Mouse (Mus musculus): ENCODE measurements at regions not wholly inside any gene's neighbourhood (a gene's known extent, or its start where the extent isn't known, plus 50 kb on each side); places are given as distances from the start of the nearest gene placed in this dataset. TPM values are rescaled to one million over a fixed set of nuclear protein-coding genes. Genes with fewer than 3 reads are reported as not detected.
A peak's percentile ranks its signal among the peaks of the same experiment; 100 is the strongest.

DNA sequence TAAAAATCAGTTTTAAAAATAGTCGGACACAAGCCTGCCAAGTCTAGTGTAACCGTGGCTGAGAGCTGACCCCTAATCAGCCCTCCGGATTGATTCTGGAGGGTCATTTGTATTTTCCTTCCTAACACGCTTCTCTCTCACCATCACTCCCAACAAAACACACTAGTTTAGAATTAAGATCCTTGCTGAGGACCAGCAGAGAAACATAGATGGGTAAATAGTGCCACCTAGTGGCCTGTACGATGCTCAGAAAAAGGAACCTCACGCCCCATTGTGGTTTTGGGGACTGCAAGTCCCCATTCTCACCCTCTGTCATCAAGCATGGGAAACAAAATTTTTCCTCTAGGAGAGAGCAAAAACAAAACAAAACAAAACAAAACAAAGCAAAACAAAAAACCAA lies 271.6 kb upstream of the Atp11b start:
- no peaks in the 10 kb centered on the region for H3K9me3 ChIP-seq
- ATAC-seq (ENCODE audit: low read depth): peak; percentile 74
- peaks cover 20% of the 10 kb centered on the region for H3K4me1 ChIP-seq (replicated peaks)
- peaks cover 16% of the 10 kb centered on the region for H3K27me3 ChIP-seq
- peak overlapping the region; percentile 56; the same call in 1 of the 2 replicates for H3K9ac ChIP-seq
- H3K27ac ChIP-seq (replicated peaks): peak overlapping the region; percentile 54
- H3K4me3 ChIP-seq: no peak overlapping the region
- peak overlapping the region; percentile 50 for H3K4me2 ChIP-seq
- WGBS: 4% methylated on average over 6 of the region's 6 CpGs
- no peaks in the 10 kb centered on the region for H3K36me3 ChIP-seq

DNA sequence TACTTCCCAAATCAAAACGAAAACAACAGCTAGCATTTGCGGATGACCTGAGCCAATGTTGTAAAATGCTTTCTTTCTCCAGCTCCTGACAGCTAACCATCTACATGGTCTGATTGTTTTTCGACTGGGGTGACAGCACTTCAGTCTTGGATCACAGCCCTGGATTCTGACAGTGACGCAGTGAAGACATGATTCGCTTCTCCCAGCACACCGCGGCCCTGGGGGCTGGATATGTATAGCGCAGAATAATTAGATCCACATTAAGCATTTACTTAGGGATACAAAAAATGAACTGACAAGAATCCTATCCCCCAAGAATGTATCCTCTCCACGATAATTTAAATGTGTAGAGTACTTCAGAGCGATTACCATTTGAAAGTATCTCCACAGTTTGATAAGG lies 271.1 kb upstream of the Atp11b start:
- Histone ChIP-seq H3K9ac (no peak overlapping the region), H3K4me2 (no peak overlapping the region), H3K9me3 (no peaks in the 10 kb centered on the region), H3K27ac (replicated peaks) (no peak overlapping the region), H3K27me3 (peaks cover 16% of the 10 kb centered on the region), H3K4me1 (replicated peaks) (peaks cover 20% of the 10 kb centered on the region), H3K4me3 (no peak overlapping the region), H3K36me3 (no peaks in the 10 kb centered on the region)
- no peak for ATAC-seq (ENCODE audit: low read depth)
- 72% methylated on average over 10 of the region's 10 CpGs for WGBS

DNA sequence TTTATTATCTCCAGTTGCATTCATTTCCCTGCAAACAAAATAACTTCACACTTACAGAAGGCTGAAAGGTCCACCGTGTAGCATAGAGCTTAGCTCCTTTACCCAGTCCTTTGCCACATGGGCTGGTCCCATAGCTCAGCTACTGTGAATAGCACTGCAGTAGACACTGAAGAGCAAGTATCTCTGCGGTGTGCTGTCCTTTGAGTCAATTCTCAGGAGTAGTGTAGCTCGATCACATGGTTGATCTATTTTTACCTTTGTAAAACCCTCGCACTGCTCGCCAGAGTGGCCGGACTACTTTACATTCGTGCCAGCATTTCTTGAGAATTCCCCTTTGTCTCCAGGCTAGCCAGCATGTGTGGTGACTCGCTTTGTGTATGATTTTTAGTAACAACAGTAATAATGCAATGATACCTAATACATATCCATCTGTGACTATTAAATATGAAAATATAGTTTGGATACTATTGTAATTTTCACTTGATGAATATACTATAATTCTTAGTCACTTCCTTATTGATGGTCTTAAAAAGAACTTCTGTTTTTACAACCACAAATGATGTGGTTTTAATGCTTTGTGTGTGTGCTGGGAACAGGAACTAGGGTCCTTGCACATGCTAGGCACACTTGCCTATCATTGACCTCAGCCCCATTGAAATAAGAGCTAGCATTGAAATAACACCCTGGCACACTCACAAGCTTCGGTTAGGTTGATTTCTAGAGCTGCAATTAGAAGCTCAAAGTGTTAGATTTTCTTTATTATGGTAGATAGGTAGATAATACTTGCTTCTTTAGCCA lies 257.7 kb upstream of the Atp11b start:
- Histone ChIP-seq H3K27ac (replicated peaks) (no peak overlapping the region), H3K4me1 (replicated peaks) (no peaks in the 10 kb centered on the region), H3K4me3 (no peak overlapping the region), H3K4me2 (no peak overlapping the region), H3K9me3 (no peaks in the 10 kb centered on the region), H3K9ac (no peak overlapping the region), H3K36me3 (no peaks in the 10 kb centered on the region), H3K27me3 (no peaks in the 10 kb centered on the region)
- WGBS: 76% methylated on average over 9 of the region's 9 CpGs
- ATAC-seq (ENCODE audit: low read depth): no peak

DNA sequence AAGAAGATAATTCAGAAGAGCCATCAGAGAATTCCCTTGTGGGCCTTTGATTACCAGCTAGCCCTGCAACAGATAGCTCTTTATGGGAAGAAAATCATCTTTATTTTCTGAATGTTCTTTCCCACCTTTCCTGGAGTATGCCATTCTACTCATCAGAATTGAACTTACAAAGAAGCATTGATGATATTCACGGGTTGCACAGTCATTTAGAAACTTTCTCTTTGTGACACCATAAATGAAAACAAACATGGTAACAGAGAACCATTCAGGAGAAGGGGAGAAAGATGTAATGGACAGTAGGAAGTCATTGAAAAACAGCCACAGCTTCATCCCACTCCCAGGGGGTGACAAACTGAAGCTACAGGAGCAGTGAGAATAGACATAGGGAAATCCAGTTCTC lies 243.6 kb upstream of the Atp11b start:
- Histone ChIP-seq H3K9me3 (no peaks in the 10 kb centered on the region), H3K4me3 (no peak overlapping the region), H3K27me3 (no peaks in the 10 kb centered on the region), H3K4me1 (replicated peaks) (no peaks in the 10 kb centered on the region), H3K4me2 (no peak overlapping the region), H3K27ac (replicated peaks) (no peak overlapping the region), H3K9ac (no peak overlapping the region), H3K36me3 (no peaks in the 10 kb centered on the region)
- 58% methylated on average over 1 of the region's 1 CpGs for WGBS
- ATAC-seq (ENCODE audit: low read depth): no peak

DNA sequence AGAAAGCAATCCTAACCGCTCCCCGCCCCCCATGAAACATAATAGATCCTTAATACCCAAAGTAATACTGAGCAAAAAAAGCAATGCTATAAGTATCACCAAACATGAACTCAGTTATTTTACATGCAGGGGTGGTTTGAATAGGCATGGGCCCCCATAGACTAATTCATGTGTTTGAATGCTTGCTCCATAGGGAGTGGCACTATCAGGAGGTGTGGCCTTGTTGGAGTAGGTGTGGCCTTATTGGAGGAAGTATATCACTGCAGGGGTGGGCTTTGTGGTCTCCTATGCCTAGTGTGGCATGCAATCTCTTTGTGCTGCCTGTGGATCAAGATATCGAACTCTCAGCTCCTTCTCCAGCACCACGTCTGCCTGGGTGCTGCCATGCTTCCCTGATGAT lies 237.4 kb upstream of the Atp11b start:
- H3K9me3 ChIP-seq: no peaks in the 10 kb centered on the region
- H3K4me3 ChIP-seq: no peak overlapping the region
- no peaks in the 10 kb centered on the region for H3K27me3 ChIP-seq
- H3K36me3 ChIP-seq: no peaks in the 10 kb centered on the region
- no peak overlapping the region for H3K27ac ChIP-seq (replicated peaks)
- H3K4me2 ChIP-seq: no peak overlapping the region
- H3K4me1 ChIP-seq (replicated peaks): no peaks in the 10 kb centered on the region
- H3K9ac ChIP-seq: no peak overlapping the region
- no peak for ATAC-seq (ENCODE audit: low read depth)
- 84% methylated on average over 4 of the region's 4 CpGs for WGBS

DNA sequence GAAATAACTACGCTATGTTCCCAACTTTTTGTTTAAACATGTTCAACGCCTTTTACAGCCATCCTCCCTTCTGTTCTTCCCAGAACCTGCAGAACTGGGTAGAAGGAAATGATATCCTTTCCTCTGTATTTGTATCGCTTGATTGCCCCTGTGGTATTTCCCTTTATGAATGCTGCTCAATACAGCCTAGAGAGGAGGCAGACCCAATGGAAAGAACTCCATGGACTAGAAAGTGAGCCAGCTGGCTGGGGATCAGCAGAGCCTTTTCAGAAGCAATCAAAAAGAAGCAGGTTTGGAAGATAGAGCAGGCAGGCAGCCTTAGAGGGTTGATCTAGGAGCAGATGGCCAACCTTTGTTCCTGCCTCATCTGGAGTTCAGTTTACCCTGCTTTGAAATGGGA lies 233.8 kb upstream of the Atp11b start:
- no peak overlapping the region for H3K27ac ChIP-seq (replicated peaks)
- H3K9ac ChIP-seq: no peak overlapping the region
- WGBS: 81% methylated on average over 3 of the region's 3 CpGs
- H3K4me1 ChIP-seq (replicated peaks): no peaks in the 10 kb centered on the region
- H3K27me3 ChIP-seq: no peaks in the 10 kb centered on the region
- ATAC-seq (ENCODE audit: low read depth): no peak
- no peak overlapping the region for H3K4me3 ChIP-seq
- H3K9me3 ChIP-seq: no peaks in the 10 kb centered on the region
- H3K36me3 ChIP-seq: no peaks in the 10 kb centered on the region
- H3K4me2 ChIP-seq: no peak overlapping the region

DNA sequence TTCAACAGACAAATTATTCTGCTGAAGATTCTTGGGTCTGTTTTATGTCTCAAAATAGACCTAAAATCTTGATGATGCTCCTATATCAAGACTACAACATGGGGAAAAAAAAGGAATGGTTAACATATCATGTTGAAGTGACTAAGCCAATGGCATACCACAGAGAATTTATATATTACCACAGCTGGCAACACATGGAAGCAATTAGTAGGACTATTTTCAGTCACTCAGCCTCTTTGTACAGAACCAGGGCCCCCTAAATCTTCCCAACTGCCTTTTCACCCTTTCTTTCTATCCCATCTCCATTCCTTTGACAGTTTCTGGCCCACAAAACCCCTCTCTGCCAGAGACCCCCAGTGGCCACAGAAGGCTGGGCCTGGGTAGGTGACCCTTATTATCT lies 206.2 kb upstream of the Atp11b start:
- no peaks in the 10 kb centered on the region for H3K4me1 ChIP-seq (replicated peaks)
- no peak overlapping the region for H3K27ac ChIP-seq (replicated peaks)
- H3K9ac ChIP-seq: no peak overlapping the region
- ATAC-seq (ENCODE audit: low read depth): no peak
- H3K27me3 ChIP-seq: no peaks in the 10 kb centered on the region
- H3K36me3 ChIP-seq: no peaks in the 10 kb centered on the region
- H3K4me3 ChIP-seq: no peak overlapping the region
- H3K4me2 ChIP-seq: no peak overlapping the region
- no peaks in the 10 kb centered on the region for H3K9me3 ChIP-seq

DNA sequence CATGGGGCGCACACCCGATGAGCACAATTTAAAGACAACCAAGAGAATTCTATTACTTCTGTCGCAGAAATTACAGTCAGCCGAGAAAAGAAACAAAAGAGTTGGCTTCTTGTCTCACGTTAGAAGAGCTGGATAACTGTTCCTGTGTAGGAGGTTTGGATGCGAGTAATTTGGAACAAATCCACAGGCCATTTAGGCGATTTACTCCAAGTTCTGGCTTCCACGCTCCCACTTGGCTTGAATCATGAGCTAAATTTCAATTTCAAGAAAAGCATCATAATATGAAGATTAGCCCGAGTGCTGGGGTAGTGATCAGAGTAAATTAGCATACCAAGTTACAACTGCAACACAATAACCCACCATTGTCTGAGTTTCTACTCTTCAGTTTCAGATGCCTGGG lies 202.1 kb upstream of the Atp11b start:
- WGBS: 80% methylated on average over 9 of the region's 9 CpGs
- no peak overlapping the region for H3K9ac ChIP-seq
- H3K4me1 ChIP-seq (replicated peaks): no peaks in the 10 kb centered on the region
- H3K27me3 ChIP-seq: no peaks in the 10 kb centered on the region
- H3K4me2 ChIP-seq: no peak overlapping the region
- no peaks in the 10 kb centered on the region for H3K36me3 ChIP-seq
- no peak overlapping the region for H3K4me3 ChIP-seq
- H3K27ac ChIP-seq (replicated peaks): no peak overlapping the region
- H3K9me3 ChIP-seq: no peaks in the 10 kb centered on the region
- ATAC-seq (ENCODE audit: low read depth): no peak

DNA sequence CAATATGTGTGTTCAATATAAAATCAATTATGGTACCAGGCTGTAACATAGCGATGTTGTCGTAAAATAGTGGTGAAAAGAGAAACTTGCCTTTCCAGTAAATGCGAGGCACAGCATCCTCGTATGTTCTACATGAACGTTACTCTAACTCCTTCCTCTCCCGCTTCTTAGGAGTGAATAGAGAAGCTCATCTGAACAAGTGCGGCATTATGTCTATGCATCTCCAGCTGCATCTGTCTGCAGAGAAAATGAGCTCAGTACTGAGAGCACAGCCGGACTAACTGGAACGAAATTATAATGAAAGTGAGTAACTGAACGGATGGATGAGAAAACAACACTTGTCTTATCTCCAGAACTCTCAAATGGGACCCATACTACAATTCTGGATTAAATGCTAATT lies 193.5 kb upstream of the Atp11b start:
- H3K27me3 ChIP-seq: no peaks in the 10 kb centered on the region
- H3K4me1 ChIP-seq (replicated peaks): no peaks in the 10 kb centered on the region
- no peaks in the 10 kb centered on the region for H3K36me3 ChIP-seq
- no peak overlapping the region for H3K27ac ChIP-seq (replicated peaks)
- no peak for ATAC-seq (ENCODE audit: low read depth)
- H3K4me3 ChIP-seq: no peak overlapping the region
- H3K9ac ChIP-seq: no peak overlapping the region
- H3K9me3 ChIP-seq: no peaks in the 10 kb centered on the region
- no peak overlapping the region for H3K4me2 ChIP-seq
- WGBS: 83% methylated on average over 10 of the region's 10 CpGs

DNA sequence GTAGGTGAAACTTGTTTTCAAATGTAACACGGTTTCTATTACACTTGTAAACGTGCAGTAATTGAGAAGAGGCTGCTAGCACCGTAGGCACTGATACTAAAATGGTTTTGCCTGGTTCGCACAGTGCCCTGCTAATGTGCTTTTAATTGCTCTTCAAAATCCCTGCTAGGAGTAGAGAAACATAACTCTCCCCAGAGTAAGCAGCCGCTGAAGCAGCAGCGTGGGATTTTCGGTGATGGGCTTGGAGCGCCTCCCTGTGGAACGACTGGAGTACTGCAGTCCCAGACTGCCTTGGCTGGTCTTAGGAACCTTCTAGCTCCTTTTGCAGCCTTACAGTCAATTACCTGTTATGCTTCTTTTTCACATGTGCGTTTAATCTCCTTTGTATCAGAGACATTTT lies 179.5 kb upstream of the Atp11b start:
- H3K4me1 ChIP-seq (replicated peaks): peaks cover 5% of the 10 kb centered on the region
- H3K27ac ChIP-seq (replicated peaks): no peak overlapping the region
- 10% methylated on average over 10 of the region's 10 CpGs for WGBS
- ATAC-seq (ENCODE audit: low read depth): peak; percentile 67
- H3K9ac ChIP-seq: no peak overlapping the region
- no peaks in the 10 kb centered on the region for H3K36me3 ChIP-seq
- H3K27me3 ChIP-seq: no peaks in the 10 kb centered on the region
- no peak overlapping the region for H3K4me3 ChIP-seq
- no peaks in the 10 kb centered on the region for H3K9me3 ChIP-seq
- H3K4me2 ChIP-seq: no peak overlapping the region

Small RNA genes lying in the stretch of these regions (microRNA-seq; reads per million reads assigned to microRNA genes)
- gene Gm25442: not detected

All from neural tube, embryonic 13.5 days (tissue).